Mouse (Mus musculus): ENCODE measurements around the gene Olfr160. TPM values are rescaled to one million over a fixed set of nuclear protein-coding genes. Genes with fewer than 3 reads are reported as not detected.

The Olfr160 gene
- not detected in 2 replicates for polyA plus RNA-seq (2012; rRNA removed)

DNA sequence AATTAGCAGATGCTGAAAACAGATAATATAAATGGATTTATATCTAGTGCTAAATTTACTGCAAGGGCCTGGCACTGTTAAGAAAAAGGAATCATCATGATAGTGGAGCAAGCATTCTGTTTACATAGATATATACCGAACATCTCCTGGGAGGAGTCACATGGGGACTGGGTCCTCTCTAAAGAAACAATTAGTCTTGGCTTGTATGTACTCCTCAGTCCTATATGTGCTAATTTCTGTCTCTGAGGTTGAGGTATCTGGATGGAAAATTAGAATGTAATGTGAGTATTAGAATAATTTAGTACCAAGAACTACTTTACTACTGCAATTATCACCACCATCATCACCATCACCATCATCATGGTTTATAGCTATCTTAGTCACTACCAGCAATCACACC is at the start of gene Olfr160:
Olfr160 (minus strand) TSS at position 101 of the 400 bp plus-strand sequence.
- no peak for TF ChIP-seq POLR2A (IDR thresholded peaks at IDR 0.05; ENCODE audit: borderline replicate concordance, extremely low read depth, insufficient read depth, insufficient read length, poor library complexity, severe bottlenecking)
- no peak for TF ChIP-seq CTCF (IDR thresholded peaks at IDR 0.05; ENCODE audit: borderline replicate concordance, extremely low read depth, insufficient read depth, insufficient read length)
- DNase-seq (ENCODE audit: low read depth), result no peak

DNA sequence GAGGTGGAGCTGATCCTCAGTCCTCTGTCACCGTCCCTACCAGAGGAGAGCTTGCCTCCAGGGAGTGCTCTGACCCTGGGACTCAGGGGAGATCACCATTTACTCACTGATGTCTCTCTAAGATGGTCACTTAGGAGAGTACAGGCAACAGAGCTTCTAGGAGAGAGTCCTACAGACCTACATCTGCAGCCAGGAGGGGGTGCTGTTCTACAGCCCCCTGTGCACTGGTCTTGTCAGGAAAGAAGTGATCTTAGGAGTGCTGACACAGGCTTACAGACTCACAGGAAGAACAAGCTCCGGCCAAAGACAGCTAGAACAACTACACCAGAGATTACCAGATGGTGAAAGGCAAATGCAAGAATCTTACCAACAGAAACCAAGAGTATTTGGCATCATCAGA is 46.5 kb upstream of the Olfr160 start:
- no peak for DNase-seq (ENCODE audit: low read depth)
- TF ChIP-seq POLR2A (IDR thresholded peaks at IDR 0.05; ENCODE audit: borderline replicate concordance, extremely low read depth, insufficient read depth, insufficient read length, poor library complexity, severe bottlenecking), result no peak
- TF ChIP-seq CTCF (IDR thresholded peaks at IDR 0.05; ENCODE audit: borderline replicate concordance, extremely low read depth, insufficient read depth, insufficient read length), result peak; percentile 17; the same call in 1 of the 2 replicates

DNA sequence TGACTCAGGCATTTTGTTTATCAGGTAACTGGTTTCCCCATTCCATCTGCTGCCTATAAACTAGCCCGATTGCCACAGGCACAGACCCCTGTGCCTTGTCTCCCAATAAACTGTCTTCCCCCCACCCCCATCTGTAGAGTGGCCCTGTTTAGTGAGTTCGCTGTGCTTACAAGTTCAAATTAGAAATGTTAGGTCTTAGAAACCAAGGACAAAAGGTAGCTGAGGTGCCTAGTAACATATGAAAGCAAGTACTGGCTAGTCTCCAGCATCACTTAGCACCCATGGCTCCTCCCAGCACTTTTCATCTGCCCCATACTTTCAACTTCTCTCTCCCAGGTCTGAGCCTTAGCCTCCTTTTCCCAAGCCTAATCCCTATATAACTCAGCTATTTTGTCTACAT is 45.7 kb upstream of the Olfr160 start:
- TF ChIP-seq CTCF (IDR thresholded peaks at IDR 0.05; ENCODE audit: borderline replicate concordance, extremely low read depth, insufficient read depth, insufficient read length) (no peak), POLR2A (IDR thresholded peaks at IDR 0.05; ENCODE audit: borderline replicate concordance, extremely low read depth, insufficient read depth, insufficient read length, poor library complexity, severe bottlenecking) (no peak)

DNA sequence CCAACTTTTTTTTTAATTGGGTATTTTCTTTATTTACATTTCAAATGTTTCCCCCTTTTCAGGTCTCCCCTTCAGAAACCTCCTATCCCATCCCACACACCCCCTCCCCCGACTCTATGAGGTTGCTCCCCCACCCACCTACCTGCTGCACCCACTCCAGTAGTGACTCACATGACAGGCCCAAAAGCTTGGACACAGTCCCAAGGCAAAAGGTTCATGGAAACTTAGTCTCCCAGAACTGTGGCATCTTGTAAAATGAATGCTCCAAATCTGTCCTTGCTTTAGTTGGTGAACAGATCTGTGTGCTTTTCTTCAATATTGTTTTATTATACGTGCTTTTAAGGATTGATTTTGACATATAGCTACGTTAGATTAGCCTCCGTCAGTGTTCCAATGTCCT is 36.0 kb upstream of the Olfr160 start:
- TF ChIP-seq CTCF (IDR thresholded peaks at IDR 0.05; ENCODE audit: borderline replicate concordance, extremely low read depth, insufficient read depth, insufficient read length) (no peak), POLR2A (IDR thresholded peaks at IDR 0.05; ENCODE audit: borderline replicate concordance, extremely low read depth, insufficient read depth, insufficient read length, poor library complexity, severe bottlenecking) (no peak)
- DNase-seq (ENCODE audit: low read depth), result no peak

More for the DNA sequence above, 45.7 kb upstream of the Olfr160 start:
- DNase-seq (ENCODE audit: low read depth), result peak; percentile 67

DNA sequence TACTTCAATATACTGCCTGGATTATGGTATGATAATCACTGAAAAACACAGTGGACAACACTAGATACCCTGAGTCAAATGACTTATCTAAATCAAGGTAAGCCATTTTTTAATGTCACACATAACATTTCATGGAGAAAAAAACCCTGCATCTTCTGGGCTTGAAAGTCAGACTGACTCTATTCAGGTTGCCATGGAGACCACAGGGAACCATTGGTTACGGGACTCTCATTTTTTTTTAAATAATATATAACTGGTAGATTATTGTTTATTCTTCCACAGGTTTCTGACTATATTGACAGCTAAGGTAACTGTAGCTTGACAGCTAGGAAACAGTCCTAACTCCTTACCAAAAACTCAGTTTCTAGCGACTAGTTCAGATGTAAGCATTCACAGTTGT is 35.4 kb upstream of the Olfr160 start:
- TF ChIP-seq CTCF (IDR thresholded peaks at IDR 0.05; ENCODE audit: borderline replicate concordance, extremely low read depth, insufficient read depth, insufficient read length) (no peak), POLR2A (IDR thresholded peaks at IDR 0.05; ENCODE audit: borderline replicate concordance, extremely low read depth, insufficient read depth, insufficient read length, poor library complexity, severe bottlenecking) (no peak)
- peak; percentile 37 for DNase-seq (ENCODE audit: low read depth)

DNA sequence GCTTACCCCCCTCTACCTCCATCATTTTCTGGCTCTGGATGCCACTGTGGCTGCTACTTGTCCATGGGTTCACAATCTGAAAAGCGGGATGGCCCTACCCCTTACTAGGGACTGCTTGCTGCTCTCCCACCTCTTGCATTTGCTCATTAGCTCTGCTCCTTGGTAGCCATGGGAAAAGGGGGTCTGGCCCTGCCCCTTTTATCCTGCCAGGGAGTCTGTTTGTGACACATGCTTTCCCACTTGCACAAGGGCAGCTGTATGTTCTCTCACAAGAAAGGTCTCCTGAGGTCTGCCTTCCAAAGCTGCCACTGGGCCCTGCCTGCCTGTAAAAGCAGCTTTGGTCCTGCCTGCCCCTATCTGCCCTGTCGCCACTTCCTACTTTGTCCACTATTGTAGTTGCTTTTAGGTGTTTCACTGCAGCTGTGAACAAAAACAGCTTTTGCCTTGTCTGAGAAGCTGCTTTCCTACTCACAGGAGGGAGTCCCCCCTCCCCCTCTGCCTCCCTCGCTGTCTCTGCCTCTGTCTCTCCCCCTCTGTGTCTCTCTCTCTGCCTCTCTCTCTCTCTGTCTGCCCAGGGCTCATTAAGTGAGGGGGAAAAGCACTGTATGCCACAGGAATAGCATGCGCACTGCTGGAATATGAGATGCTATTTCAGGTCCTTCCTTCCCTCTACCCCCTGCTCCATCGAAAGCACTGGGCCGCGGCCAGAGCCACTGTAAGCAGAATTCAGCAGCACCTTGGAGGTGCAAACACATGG is 34.4 kb upstream of the Olfr160 start:
- peak; percentile 71 for DNase-seq (ENCODE audit: low read depth)
- no peak for TF ChIP-seq CTCF (IDR thresholded peaks at IDR 0.05; ENCODE audit: borderline replicate concordance, extremely low read depth, insufficient read depth, insufficient read length)
- no peak for TF ChIP-seq POLR2A (IDR thresholded peaks at IDR 0.05; ENCODE audit: borderline replicate concordance, extremely low read depth, insufficient read depth, insufficient read length, poor library complexity, severe bottlenecking)

DNA sequence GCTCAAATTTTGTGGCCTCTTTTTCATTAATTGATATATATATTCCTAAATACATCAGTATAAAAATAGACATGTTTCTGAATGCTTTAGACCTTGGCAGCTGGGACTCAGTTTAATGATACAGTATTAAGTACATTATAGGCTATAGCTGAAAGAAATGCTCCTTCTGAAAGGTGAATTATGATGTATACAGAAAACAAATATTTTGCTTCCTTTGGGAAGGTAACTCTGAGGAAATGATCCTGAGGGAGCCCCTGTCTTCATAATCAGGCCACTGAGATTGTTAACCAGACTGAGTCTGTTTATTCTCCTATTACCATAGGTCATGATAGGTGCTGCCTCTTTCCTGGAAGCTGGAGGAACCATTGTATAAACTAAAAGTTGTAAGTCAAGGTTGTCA is 28.8 kb upstream of the Olfr160 start, which contains the start of gene Olfr874:
Olfr874 (plus strand) TSS at position 301 of the 400 bp plus-strand sequence.
- no peak for TF ChIP-seq POLR2A (IDR thresholded peaks at IDR 0.05; ENCODE audit: borderline replicate concordance, extremely low read depth, insufficient read depth, insufficient read length, poor library complexity, severe bottlenecking)
- no peak for TF ChIP-seq CTCF (IDR thresholded peaks at IDR 0.05; ENCODE audit: borderline replicate concordance, extremely low read depth, insufficient read depth, insufficient read length)
- DNase-seq (ENCODE audit: low read depth), result no peak

DNA sequence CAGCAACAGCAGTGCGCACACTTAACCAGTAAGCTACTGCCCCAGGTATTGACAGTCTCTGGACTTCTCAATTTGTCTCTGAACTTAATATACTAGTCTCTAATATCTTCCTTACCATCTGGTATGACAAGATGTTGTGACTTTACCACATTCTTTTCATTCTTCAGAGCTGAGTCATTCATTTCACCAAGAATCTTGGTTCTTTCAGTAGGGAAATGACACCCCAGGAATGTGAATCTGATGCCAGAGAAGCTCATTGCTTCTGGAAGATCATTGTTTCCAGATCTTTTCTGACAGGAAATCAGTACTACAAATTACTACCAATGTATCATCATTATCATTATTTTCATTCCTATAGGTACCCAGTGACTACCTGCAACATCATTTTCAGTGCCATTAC is 18.3 kb upstream of the Olfr160 start:
- no peak for DNase-seq (ENCODE audit: low read depth)

DNA sequence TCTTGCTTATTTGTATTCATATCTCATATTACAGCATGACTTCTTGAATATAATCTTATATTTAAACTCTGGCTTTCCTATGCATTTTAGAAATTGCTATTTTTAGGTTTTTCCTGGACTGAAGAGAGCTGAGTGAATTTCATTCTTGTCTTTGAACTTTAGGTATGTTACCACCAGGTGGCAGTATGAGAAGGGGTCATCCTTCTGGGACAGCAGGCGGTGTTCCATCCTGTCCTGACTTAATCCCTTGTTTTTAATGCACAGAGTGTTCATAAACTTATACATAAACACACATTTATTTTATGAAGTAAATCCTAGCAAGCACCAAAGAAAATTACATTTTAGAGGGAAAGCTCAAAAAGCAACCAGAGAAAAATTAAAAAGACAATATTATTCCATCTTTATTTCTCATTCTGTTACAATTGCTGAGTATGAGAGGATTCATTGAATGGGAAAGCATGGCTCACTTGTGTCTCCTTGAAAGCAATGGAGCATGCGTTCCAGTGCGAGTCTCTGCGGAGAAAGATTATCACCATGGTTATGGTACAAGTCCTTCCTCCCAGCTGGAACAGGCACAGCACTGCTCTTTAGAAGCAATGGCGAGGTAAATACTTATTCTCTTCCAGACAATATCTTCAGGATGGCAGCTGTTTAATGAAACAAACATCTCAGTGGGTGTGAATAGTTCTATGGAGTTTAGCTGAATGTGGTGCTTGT is 25.9 kb downstream of the Olfr160 start:
- TF ChIP-seq POLR2A (IDR thresholded peaks at IDR 0.05; ENCODE audit: borderline replicate concordance, extremely low read depth, insufficient read depth, insufficient read length, poor library complexity, severe bottlenecking) (no peak), CTCF (IDR thresholded peaks at IDR 0.05; ENCODE audit: borderline replicate concordance, extremely low read depth, insufficient read depth, insufficient read length) (peak; percentile 62; the same call in 1 of the 2 replicates)
- peak; percentile 70 for DNase-seq (ENCODE audit: low read depth)

More for the DNA sequence above, 18.3 kb upstream of the Olfr160 start:
- no peak for TF ChIP-seq POLR2A (IDR thresholded peaks at IDR 0.05; ENCODE audit: borderline replicate concordance, extremely low read depth, insufficient read depth, insufficient read length, poor library complexity, severe bottlenecking)
- TF ChIP-seq CTCF (IDR thresholded peaks at IDR 0.05; ENCODE audit: borderline replicate concordance, extremely low read depth, insufficient read depth, insufficient read length), result no peak

DNA sequence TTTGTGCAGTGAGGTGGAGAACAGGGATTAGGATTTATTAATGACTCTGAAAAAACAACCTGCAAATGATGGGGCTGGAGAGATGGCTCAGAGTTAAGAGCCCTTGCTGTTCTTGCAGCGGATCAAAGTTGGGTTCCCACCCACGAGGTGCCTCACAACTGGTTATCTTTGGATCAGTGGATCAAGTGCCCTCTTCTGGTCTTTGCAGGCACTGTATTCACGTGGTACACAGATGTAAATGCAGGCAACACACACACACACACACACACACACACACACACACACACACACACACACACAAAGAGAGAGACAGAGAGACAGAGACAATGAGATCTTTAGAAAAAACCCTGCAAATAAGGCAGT is 28.1 kb downstream of the Olfr160 start:
- no peak for TF ChIP-seq POLR2A (IDR thresholded peaks at IDR 0.05; ENCODE audit: borderline replicate concordance, extremely low read depth, insufficient read depth, insufficient read length, poor library complexity, severe bottlenecking)
- no peak for TF ChIP-seq CTCF (IDR thresholded peaks at IDR 0.05; ENCODE audit: borderline replicate concordance, extremely low read depth, insufficient read depth, insufficient read length)
- no peak for DNase-seq (ENCODE audit: low read depth)

DNA sequence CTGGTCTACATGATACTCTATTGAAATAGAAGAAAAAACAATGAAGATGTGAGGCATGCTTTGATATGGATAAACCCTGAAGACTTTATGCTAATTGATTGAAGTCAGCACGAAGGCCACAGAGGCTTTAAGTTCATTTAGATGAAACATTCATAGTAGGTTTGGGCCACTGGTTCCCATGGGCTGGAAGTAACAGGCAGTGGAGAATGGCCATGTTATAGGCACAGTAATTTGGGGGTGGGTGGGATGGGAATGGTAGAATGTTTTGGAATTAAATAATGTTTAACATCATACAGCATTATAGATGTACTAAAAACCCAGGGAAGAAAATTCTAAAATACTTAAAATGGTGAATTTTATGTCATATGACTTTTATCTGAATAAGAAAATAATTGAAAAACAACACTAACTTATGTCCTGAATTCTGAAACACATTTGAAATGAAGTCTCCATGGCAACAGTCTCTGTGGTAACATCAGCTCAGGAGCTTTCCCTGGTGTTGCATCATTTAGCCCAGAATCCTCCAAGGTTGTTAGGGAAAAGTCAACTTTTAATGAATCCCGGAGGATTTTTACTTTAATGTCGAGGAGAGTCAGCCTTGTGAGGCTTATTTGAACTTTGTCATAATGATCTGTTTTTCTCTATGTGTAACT is 28.6 kb downstream of the Olfr160 start:
- DNase-seq (ENCODE audit: low read depth), result peak; percentile 69

More for the DNA sequence above, 28.6 kb downstream of the Olfr160 start:
- TF ChIP-seq POLR2A (IDR thresholded peaks at IDR 0.05; ENCODE audit: borderline replicate concordance, extremely low read depth, insufficient read depth, insufficient read length, poor library complexity, severe bottlenecking) (no peak), CTCF (IDR thresholded peaks at IDR 0.05; ENCODE audit: borderline replicate concordance, extremely low read depth, insufficient read depth, insufficient read length) (no peak)

Measured in brain, embryonic 14.5 days (tissue).